Mouse (Mus musculus) hindbrain, embryonic 12.5 days (tissue): ENCODE data around the gene Abhd17a. TPM values are rescaled to one million over a fixed set of nuclear protein-coding genes. Genes with fewer than 3 reads are reported as not detected.
A peak's percentile ranks its signal among the peaks of the same experiment; 100 is the strongest.

Source experiments
- ATAC-seq: fragments of 200-750 bp; cut with Nextera tagmentation; 2 replicates; pipeline ENCODE4 v1.8.0; 2017; ENCODE audit warnings: moderate TSS enrichment; ENCODE audit not compliant: low FRiP score
- H3K27ac ChIP-seq: fragments of 300-500 bp; sonication (generic); 2 replicates; pipeline ENCODE4 v1.5.1; 2016; ENCODE audit warnings: mild to moderate bottlenecking
- H3K27me3 ChIP-seq: fragments of 300-500 bp; sonication (generic); 2 replicates; pipeline ENCODE4 v1.6.1; 2016; ENCODE audit warnings: mild to moderate bottlenecking
- H3K36me3 ChIP-seq: fragments of 300-500 bp; sonication (generic); 2 replicates; pipeline ENCODE4 v1.6.1; 2016; ENCODE audit warnings: mild to moderate bottlenecking
- H3K4me1 ChIP-seq: fragments of 300-500 bp; sonication (generic); 2 replicates; pipeline ENCODE4 v1.6.1; 2016
- H3K4me2 ChIP-seq: fragments of 300-500 bp; sonication (generic); replicated peaks from 2 replicates; pipeline ENCODE4 v1.6.1; 2016; ENCODE audit warnings: mild to moderate bottlenecking
- H3K4me3 ChIP-seq: fragments of 300-500 bp; sonication (generic); 2 replicates; pipeline ENCODE4 v1.5.1; 2016; ENCODE audit warnings: mild to moderate bottlenecking
- H3K9ac ChIP-seq: fragments of 300-500 bp; sonication (generic); 2 replicates; pipeline ENCODE4 v1.6.1; 2016; ENCODE audit warnings: mild to moderate bottlenecking, moderate library complexity
- H3K9me3 ChIP-seq: fragments of 300-500 bp; sonication (generic); replicated peaks from 2 replicates; pipeline ENCODE4 v1.6.1; 2016; ENCODE audit warnings: mild to moderate bottlenecking
- WGBS: fragments of 180-500 bp; shearing (Covaris S2); methylation state at CpG from one replicate; pipeline ENCODE4 v1.1.7; 2016; 5-methylcytosine and 5-hydroxymethylcytosine counted together
- polyA plus RNA-seq: library from polyadenylated mRNA; unstranded; fragments of >200 nt; fragmentation: Nextera tagmentation; extraction: Ambion mirVana; gene quantifications from 2 replicates; pipeline ENCODE4 v1.2.1, GENCODE M21; 2016

Abhd17a gene
- 112 and 118 TPM in 2 replicates for polyA plus RNA-seq

DNA sequence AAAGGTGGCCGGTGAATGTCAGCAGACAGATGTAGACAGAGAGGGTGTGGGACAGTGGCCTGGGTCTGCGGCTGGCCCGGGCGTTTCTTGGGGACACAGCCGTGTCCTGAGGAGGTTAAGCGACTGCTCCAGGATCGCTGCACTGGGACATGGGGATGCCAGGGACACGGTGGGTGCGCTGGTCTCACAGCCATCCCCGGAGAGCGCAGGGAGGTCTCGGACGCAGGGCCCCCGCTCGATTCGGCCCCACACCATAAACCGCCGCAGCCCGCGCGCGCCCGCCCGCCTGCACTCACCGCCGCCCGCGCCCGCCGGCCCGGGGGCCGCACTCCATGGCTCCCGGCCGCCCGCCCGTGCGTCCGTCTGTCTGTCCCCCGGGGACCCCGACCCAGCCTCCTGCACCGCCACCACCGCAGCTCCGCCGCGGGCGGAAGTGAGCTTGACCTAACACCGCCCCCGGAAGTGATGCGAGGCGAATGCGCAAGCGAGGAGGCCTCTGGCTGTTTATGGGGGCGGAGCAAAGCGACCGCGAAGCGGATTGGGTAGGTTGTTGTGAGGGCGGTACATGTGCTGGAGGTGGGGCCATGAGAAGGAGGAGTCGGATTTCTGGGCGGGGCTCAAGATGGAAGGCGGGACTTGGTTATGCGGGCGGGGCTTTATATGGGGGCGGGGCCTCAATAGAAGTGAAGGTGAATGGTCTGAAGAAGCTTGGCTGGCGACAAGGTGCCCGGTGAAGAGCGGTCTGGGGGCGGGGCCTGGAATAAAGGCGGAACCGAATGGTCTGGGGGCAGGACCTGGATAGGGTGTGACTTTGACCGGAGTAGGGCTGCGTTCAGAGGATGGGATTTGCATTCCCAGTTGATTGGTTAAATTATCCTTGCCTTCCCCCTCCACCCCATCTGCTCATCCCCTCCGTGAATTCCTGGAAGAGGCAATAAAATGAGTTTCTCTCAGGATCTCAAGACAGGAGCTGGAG, at the start of gene Abhd17a:
Abhd17a (minus strand) TSS at position 463 of the 976 bp plus-strand sequence.
- H3K9me3 ChIP-seq, result no peaks in the 10 kb centered on the region
- H3K27me3 ChIP-seq, result no peaks in the 10 kb centered on the region
- peaks cover 27% of the 10 kb centered on the region for H3K4me1 ChIP-seq
- H3K4me3 ChIP-seq, result peak within 1 kb of the TSS; percentile 94
- H3K36me3 ChIP-seq, result peaks cover 16% of the 10 kb centered on the region
- H3K9ac ChIP-seq, result peak within 1 kb of the TSS; percentile 96
- peak; percentile 97 for ATAC-seq
- peak within 1 kb of the TSS; percentile 100 for H3K4me2 ChIP-seq
- under 1% methylated on average over 73 of the region's 73 CpGs for WGBS
- peak within 1 kb of the TSS; percentile 57 for H3K27ac ChIP-seq

DNA sequence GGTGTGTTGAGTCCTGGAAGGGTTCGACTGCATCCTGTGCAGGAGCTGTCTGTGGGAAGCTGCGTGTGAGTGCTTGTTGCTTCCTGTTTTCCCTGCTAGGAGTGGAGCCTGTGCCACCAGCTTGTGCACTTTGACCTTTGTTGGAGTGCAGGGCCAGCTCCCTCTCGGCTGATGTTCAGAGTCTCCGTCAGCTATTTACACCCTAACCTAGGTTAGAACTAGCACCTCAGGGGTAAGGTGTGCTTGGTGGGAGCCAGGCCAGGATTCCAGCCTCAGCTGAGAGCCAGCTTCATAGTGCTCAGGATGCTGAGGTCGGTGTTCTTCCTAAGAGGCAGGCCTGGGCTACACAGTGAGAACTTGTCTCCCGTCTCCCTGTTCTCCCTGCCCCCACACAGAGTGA, 45.2 kb upstream of the Abhd17a start:
- no peak overlapping the region for H3K27ac ChIP-seq
- WGBS, result 85% methylated on average over 6 of the region's 6 CpGs
- H3K27me3 ChIP-seq, result no peaks in the 10 kb centered on the region
- H3K4me1 ChIP-seq, result peaks cover 2% of the 10 kb centered on the region; the same call in 1 of the 2 replicates
- H3K36me3 ChIP-seq, result peaks cover 82% of the 10 kb centered on the region
- no peak for ATAC-seq
- no peaks in the 10 kb centered on the region for H3K9me3 ChIP-seq
- no peak overlapping the region for H3K4me2 ChIP-seq
- H3K4me3 ChIP-seq, result no peak overlapping the region
- H3K9ac ChIP-seq, result no peak overlapping the region

DNA sequence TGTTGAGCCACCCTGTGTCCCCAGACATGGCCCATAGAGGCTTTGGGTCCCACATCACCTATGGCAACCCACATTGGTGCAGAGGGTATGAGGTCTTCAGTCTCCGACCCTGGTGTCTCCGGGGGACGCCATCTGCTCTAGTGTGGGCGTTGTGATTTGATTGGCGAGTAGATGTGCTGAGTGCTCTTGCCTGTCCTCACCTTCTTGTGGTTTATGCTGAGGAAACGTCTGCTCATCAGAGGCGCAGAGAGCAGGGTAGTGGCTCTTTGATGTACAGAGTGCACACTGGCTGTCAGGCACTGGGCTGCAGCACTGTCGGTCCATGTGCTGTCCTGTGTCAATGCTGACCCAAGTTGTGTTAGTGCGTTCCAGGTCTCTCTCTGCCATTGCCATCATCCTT, 38.8 kb upstream of the Abhd17a start:
- no peaks in the 10 kb centered on the region for H3K27me3 ChIP-seq
- H3K9ac ChIP-seq, result 0 out of 2 replicates have a peak overlapping the region, but pooled peaks have one; percentile 8
- no peak overlapping the region for H3K4me2 ChIP-seq
- WGBS, result 85% methylated on average over 9 of the region's 9 CpGs
- H3K36me3 ChIP-seq, result 0 out of 2 replicates have a peak, but pooled peaks cover 22% of the 10 kb centered on the region
- no peak for ATAC-seq
- no peak overlapping the region for H3K4me3 ChIP-seq
- H3K27ac ChIP-seq, result no peak overlapping the region
- no peaks in the 10 kb centered on the region for H3K9me3 ChIP-seq
- H3K4me1 ChIP-seq, result peaks cover 36% of the 10 kb centered on the region

DNA sequence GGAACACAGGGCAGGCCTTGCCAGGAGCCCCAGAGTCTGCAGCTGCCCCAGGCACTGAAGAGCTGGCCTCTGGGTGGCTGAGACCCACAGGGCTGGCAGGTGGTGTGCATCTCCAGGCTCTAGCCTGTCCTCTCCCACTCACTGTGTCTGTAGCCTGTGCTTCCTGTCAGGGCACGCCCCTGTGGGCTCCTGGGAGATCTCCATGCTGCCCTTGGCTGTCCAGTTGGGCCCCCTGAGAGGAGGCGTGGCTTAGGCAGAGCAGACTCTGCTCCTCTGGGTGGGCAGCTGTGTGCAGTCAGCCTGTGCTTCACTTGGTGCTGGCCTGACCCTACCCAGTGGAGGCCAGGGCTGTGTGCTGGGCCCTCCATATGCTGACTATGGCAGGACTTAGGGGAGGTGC, 37.5 kb upstream of the Abhd17a start:
- Histone ChIP-seq H3K36me3 (0 out of 2 replicates have a peak, but pooled peaks cover 18% of the 10 kb centered on the region), H3K9ac (no peak overlapping the region), H3K27ac (no peak overlapping the region), H3K4me2 (no peak overlapping the region), H3K4me3 (no peak overlapping the region), H3K4me1 (peaks cover 46% of the 10 kb centered on the region), H3K27me3 (no peaks in the 10 kb centered on the region), H3K9me3 (no peaks in the 10 kb centered on the region)
- WGBS, result 63% methylated on average over 2 of the region's 2 CpGs
- no peak for ATAC-seq

DNA sequence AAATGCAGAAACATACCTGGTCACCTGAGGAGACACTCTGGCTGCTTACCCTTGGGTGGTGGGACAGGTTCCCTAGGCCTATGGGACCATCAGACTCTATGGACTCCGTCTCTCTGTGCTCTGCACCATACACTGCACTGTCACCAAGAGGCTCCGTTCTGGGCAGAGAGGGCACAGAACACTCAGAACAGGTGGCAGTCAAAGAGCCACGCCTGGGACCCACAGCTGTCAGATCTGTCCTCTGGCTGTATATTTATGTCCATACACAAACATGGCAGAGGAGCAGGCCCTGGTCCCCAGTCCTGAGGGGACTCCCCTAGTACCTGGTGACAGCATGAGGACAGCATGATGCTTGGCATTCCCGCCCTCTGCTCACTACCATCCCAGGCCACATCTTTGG, 35.6 kb upstream of the Abhd17a start:
- H3K9ac ChIP-seq, result peak overlapping the region; percentile 24; the same call in 1 of the 2 replicates
- H3K36me3 ChIP-seq, result 0 out of 2 replicates have a peak, but pooled peaks cover 8% of the 10 kb centered on the region
- ATAC-seq, result no peak
- no peaks in the 10 kb centered on the region for H3K9me3 ChIP-seq
- H3K4me2 ChIP-seq, result no peak overlapping the region
- H3K27ac ChIP-seq, result no peak overlapping the region
- H3K4me1 ChIP-seq, result peaks cover 53% of the 10 kb centered on the region
- H3K27me3 ChIP-seq, result no peaks in the 10 kb centered on the region
- no peak overlapping the region for H3K4me3 ChIP-seq
- 95% methylated on average over 4 of the region's 4 CpGs for WGBS

DNA sequence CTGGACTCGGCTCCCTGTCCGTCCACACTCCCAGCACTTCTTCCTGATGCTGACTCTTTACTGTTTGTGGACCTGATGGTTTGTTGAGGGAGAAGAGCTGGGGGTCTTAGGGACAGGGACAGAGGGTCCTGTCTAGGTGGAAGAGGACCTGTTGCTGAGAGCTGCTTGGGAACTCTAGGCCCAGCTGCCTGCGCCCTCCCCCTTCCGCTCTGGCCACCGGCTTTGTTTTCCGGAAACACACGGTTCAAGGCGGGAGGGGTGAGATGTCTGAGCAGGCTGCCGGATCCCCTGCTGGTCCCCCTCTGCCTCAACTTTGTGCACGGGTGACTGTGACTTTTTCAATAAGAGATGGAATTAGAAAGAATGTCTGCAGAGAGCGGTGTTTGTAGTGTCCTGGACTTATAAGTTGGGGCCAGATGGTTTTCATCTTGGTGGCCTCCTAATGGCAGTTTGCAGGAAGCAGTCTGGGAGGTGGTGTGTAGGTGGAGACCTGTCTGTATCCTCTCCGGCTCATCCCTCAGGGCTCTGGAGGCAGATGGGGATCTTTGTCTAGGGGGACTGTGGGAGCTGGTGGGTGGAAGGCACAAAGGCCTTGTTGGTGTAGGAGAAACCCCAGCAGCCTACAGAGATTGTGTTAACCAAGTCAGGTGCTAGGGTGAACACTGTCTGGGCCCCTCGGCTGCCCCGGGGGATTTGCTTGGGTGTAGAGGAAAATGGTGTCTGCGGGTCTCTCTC, 33.5 kb upstream of the Abhd17a start:
- ATAC-seq, result no peak
- H3K9me3 ChIP-seq, result no peaks in the 10 kb centered on the region
- no peaks in the 10 kb centered on the region for H3K27me3 ChIP-seq
- H3K4me3 ChIP-seq, result peak overlapping the region; percentile 85
- peak overlapping the region; percentile 84 for H3K27ac ChIP-seq
- WGBS, result 16% methylated on average over 15 of the region's 15 CpGs
- H3K4me1 ChIP-seq, result peaks cover 39% of the 10 kb centered on the region
- peak overlapping the region; percentile 94 for H3K9ac ChIP-seq
- peak overlapping the region; percentile 98 for H3K4me2 ChIP-seq
- no peaks in the 10 kb centered on the region for H3K36me3 ChIP-seq

DNA sequence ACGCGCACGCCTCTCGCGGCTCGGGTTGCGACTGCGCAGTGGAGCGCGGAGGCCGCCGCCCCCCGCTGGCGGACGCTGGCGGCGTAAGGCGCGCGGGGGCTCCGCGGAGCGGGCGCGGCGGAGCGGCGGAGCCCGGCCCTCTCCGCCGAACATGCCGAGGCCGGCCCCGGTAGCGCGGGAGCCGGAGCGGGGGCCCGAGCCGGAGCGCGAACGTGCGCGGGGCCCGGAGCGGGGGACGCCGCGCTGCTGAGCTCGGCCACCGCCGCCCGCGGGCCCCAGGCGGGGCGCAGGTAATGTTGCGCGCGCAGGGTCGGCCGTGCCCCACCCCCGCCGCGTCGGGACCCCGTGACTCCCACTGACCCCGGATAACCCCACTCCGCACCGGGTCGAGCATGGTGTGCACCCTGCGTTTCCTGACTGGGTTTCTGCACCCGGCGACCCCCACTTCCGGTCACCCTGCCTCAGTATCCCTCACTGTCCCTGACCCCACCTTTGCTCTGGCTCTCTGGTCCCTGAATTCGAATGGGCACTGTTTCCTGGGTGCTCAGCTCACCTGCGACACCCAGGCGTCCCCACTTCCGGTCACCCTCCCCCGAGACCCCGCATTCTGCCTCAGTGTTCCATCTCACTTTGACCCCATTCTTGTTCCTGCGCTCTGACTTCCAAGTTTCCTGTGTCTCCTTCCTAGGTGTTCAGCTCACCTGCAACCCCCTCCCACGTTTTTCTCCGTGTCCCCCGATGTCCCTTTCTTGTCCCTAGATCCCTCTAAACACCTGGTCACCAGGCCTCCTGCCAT, 32.7 kb upstream of the Abhd17a start, which contains the start of gene Csnk1g2:
Csnk1g2 (plus strand) TSS at position 178 of the 796 bp plus-strand sequence.
- ATAC-seq, result no peak; the same call in 1 of the 2 replicates
- H3K27me3 ChIP-seq, result no peaks in the 10 kb centered on the region
- WGBS, result 1% methylated on average over 54 of the region's 85 CpGs

DNA sequence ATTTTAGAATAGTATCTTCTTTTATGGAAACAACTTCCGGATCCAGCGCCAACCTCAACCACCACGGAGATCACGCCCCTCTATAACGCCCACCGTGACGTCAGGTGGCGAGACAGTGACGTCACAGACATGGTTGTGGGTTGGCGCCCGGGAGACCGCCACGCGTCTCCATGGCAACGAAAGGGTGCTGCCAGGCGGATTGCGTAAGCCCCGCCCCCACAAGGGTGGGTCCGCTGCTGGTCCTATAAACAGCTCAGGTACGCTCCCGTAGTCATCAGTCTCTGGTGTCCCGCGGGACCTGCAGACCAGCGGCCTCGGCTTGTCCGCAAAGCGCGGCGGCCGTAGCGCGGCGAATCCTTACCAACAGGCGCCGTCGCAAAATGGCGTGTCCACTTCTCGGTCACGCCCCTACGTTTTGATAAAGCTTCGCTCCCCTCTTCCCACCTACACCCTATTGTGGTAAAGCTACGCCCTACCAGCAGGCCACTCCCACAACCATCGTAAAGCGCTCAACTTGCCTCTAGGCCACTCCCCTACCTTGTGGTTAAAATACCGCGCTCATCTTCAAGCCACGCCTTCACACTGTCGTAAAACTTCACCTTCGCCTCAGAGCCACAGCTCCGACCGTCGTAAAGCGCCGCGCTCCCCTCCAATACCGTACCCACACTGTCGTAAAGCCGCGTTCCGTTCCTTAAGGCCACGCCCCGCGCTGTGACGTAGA, 32.0 kb upstream of the Abhd17a start:
- peak; percentile 96 for ATAC-seq
- Histone ChIP-seq H3K27me3 (no peaks in the 10 kb centered on the region), H3K36me3 (no peaks in the 10 kb centered on the region), H3K9ac (peak overlapping the region; percentile 94; the same call in 1 of the 2 replicates), H3K9me3 (no peaks in the 10 kb centered on the region), H3K4me3 (peak overlapping the region; percentile 85), H3K4me1 (peaks cover 33% of the 10 kb centered on the region), H3K27ac (peak overlapping the region; percentile 96), H3K4me2 (peak overlapping the region; percentile 98)
- under 1% methylated on average over 64 of the region's 64 CpGs for WGBS

More for the DNA sequence above, 32.7 kb upstream of the Abhd17a start, which contains the start of gene Csnk1g2:
- H3K9ac ChIP-seq, result peak within 1 kb of the TSS; percentile 94
- peak within 1 kb of the TSS; percentile 98 for H3K4me2 ChIP-seq
- H3K27ac ChIP-seq, result peak within 1 kb of the TSS; percentile 96
- no peaks in the 10 kb centered on the region for H3K9me3 ChIP-seq
- H3K4me1 ChIP-seq, result peaks cover 38% of the 10 kb centered on the region
- H3K4me3 ChIP-seq, result peak within 1 kb of the TSS; percentile 85
- H3K36me3 ChIP-seq, result no peaks in the 10 kb centered on the region

DNA sequence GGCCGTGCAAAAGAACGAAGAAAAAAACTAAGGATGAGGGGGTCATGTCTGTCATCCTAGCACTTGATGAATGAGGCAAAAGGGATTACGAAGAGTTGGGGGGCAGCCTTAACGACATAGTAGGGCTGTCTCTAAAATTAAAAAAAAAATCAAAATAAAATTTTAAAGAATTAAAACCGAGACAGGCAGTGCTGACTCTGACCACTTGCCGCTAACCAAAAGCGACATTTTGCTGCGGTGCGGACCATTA, 31.5 kb upstream of the Abhd17a start:
- peak overlapping the region; percentile 70 for H3K9ac ChIP-seq
- H3K9me3 ChIP-seq, result no peaks in the 10 kb centered on the region
- no peak for ATAC-seq
- peak overlapping the region; percentile 59 for H3K4me2 ChIP-seq
- no peaks in the 10 kb centered on the region for H3K36me3 ChIP-seq
- 6% methylated on average over 9 of the region's 9 CpGs for WGBS
- no peaks in the 10 kb centered on the region for H3K27me3 ChIP-seq
- peaks cover 33% of the 10 kb centered on the region for H3K4me1 ChIP-seq
- peak overlapping the region; percentile 96 for H3K27ac ChIP-seq
- H3K4me3 ChIP-seq, result peak overlapping the region; percentile 85

DNA sequence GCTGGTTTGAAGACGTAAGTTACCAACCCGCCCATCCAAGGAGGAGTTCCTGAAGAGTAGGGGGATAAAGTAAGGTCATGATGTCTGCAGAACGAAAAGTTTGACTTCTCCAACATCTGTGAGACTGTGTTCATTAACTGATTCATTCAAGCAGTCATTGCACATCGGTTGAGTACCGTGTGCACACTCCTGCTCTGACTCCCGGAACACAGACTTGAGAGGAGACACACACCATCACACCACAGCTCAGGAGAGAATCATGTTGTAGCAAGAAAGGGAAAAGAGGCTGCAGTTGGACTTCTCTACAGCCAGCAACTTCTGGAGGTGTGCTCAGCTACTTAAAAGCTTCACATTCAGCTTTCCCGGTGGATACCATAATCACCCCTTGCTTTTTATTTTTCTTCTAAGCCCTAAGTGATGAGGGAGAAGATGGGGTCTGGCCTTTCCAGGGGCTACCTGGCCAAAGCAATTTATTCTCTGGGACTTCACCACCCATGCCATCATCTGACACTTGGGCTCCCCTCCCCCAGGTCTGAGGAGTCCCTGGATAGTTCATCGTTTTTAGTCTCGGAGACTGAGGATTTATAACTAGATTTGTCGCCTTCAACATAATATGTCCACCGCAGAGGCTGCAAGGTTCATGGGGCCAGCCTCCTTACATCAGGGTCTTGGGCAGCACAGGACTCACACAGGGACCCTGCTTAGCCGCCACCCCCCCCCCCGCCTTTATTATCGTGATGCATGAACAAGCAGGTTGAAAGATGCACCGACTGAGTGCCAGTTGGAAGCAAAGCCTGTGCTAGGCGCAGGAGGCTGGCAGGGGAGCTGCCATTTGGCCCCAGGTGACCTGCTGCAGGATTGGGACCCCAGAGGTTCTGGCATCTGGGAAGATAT, 30.9 kb upstream of the Abhd17a start:
- peaks cover 6% of the 10 kb centered on the region for H3K36me3 ChIP-seq
- no peaks in the 10 kb centered on the region for H3K9me3 ChIP-seq
- peaks cover 33% of the 10 kb centered on the region for H3K4me1 ChIP-seq
- H3K4me3 ChIP-seq, result peak overlapping the region; percentile 85
- ATAC-seq, result no peak
- H3K4me2 ChIP-seq, result peak overlapping the region; percentile 59
- H3K27ac ChIP-seq, result peak overlapping the region; percentile 96
- 55% methylated on average over 16 of the region's 16 CpGs for WGBS
- peak overlapping the region; percentile 70 for H3K9ac ChIP-seq
- H3K27me3 ChIP-seq, result no peaks in the 10 kb centered on the region
